Mouse (Mus musculus) liver, embryonic 14.5 days (tissue): ENCODE data around the gene Zfp706.

Experiments
- CTCF ChIP-seq: IDR thresholded peaks from 2 replicates; pipeline ENCODE4 v1.5.1; 2016; ENCODE audit warnings: antibody characterized with exemption, low read depth, control low read depth
- EP300 ChIP-seq: IDR thresholded peaks from 2 replicates; pipeline ENCODE4 v1.6.1; 2016; ENCODE audit warnings: antibody characterized with exemption, low read depth

DNA sequence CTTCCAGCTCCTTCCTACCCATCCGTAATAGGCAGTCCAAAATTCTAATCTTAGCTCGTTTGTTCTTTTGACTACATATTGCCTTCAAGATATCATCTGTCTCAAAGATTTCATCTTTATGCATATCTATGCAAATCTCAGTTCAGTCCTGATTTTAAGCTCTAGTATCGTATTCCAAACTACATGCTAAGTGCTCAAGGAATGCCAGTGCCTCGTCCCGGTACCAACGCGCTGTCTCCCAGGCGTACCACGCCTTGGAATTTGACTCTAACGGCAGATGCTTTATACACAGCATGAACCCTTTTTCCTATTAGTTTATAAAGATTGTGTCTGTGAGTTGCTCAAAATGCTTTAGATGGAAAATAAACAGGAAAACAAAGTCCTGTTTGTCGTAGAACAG lies 17.7 kb downstream of the Zfp706 start:
- TF ChIP-seq CTCF: no peak
- TF ChIP-seq EP300: no peak
